Mouse (Mus musculus) ES-E14 (cell line): ENCODE measurements at regions not wholly inside any gene's neighbourhood (a gene's known extent, or its start where the extent isn't known, plus 50 kb on each side); places are given as distances from the start of the nearest gene placed in this dataset.

Source experiments
- DNase-seq: peaks from one replicate; pipeline ENCODE4 v3.0.0-alpha.2; 2013; ENCODE audit warnings: low read depth, low spot score
- H3K27ac ChIP-seq: 2 replicates; pipeline ENCODE4 v1.5.1; 2012; ENCODE audit warnings: low read depth, mild to moderate bottlenecking, low read length, moderate library complexity, mixed read lengths; ENCODE audit not compliant: poor library complexity, insufficient read depth, severe bottlenecking
- H3K36me3 ChIP-seq: 2 replicates; pipeline ENCODE4 v1.6.1; 2012; ENCODE audit warnings: mild to moderate bottlenecking, low read length, moderate library complexity, mixed read lengths; ENCODE audit not compliant: control insufficient read depth, poor library complexity, insufficient read depth, severe bottlenecking
- H3K4me1 ChIP-seq, 2 experiments: fragments of 150-350 bp in 1 of 2; sonication (generic) in 1 of 2; 2 replicates each; pipeline ENCODE4 v1.6.1; 2012; ENCODE audit warnings: low read length in 2 of 2, mild to moderate bottlenecking in 1 of 2, mixed read lengths in 1 of 2; ENCODE audit not compliant: control insufficient read depth in 2 of 2, insufficient read depth in 2 of 2, poor library complexity in 1 of 2
- H3K4me3 ChIP-seq, 2 experiments: fragments of 150-350 bp in 1 of 2; sonication (generic) in 1 of 2; 2 replicates each; pipeline ENCODE4 v1.5.1; 2012; ENCODE audit warnings: low read length in 2 of 2, low read depth in 1 of 2, mild to moderate bottlenecking in 1 of 2, mixed read lengths in 1 of 2; ENCODE audit not compliant: insufficient read depth in 1 of 2, poor library complexity in 1 of 2, severe bottlenecking in 1 of 2
- H3K9ac ChIP-seq: 2 replicates; pipeline ENCODE4 v1.6.1; 2012; ENCODE audit warnings: low read depth, mild to moderate bottlenecking, low read length, mixed read lengths; ENCODE audit not compliant: poor library complexity, insufficient read depth, severe bottlenecking
- H3K9me3 ChIP-seq: fragments of 150-350 bp; sonication (generic); 2 replicates; pipeline ENCODE4 v1.6.1; 2012; ENCODE audit warnings: low read depth, mild to moderate bottlenecking, low read length; ENCODE audit not compliant: control insufficient read depth, insufficient read depth
- CHD2 ChIP-seq: IDR thresholded peaks from 2 replicates; pipeline ENCODE4 v1.6.1; 2014; ENCODE audit warnings: mild to moderate bottlenecking, low read depth, low read length, inconsistent platforms
- HCFC1 ChIP-seq: IDR thresholded peaks from 2 replicates; pipeline ENCODE4 v1.6.1; 2012; ENCODE audit warnings: low read length, inconsistent platforms, borderline replicate concordance; ENCODE audit not compliant: insufficient read depth
- MAFK ChIP-seq: IDR thresholded peaks from 2 replicates; pipeline ENCODE4 v1.6.1; 2014; ENCODE audit warnings: mild to moderate bottlenecking, low read depth, low read length, inconsistent platforms; ENCODE audit not compliant: insufficient read depth
- ZC3H11A ChIP-seq: IDR thresholded peaks from 2 replicates; pipeline ENCODE4 v1.6.1; 2012; ENCODE audit warnings: low read depth, mild to moderate bottlenecking, inconsistent platforms, low read length, borderline replicate concordance
- ZNF384 ChIP-seq: IDR thresholded peaks from 2 replicates; pipeline ENCODE4 v1.6.1; 2012; ENCODE audit warnings: low read depth, low read length, inconsistent platforms
- in situ Hi-C, 2 experiments: fragments of 600-800 bp; cut with MboI; formaldehyde crosslinking; loops; one replicate each; pipeline ENCODE4 v1.15.1; 2025; ENCODE audit warnings: low sequenced_read_pairs in 2 of 2, inconsistent platforms in 1 of 2; ENCODE audit not compliant: unreplicated experiment in 2 of 2

GRCm38 (mm10) chr10:84212096-84212785, 228.2 kb downstream of the Nuak1 start:
- Histone ChIP-seq H3K36me3 (no peaks in the 10 kb centered on the region), H3K4me3 (no peak overlapping the region), H3K27ac (no peak overlapping the region), H3K4me1 (no peaks in the 10 kb centered on the region), H3K9ac (no peak overlapping the region), H3K9me3 (no peaks in the 10 kb centered on the region)
- TF ChIP-seq HCFC1 (no peak), ZNF384 (no peak), ZC3H11A (no peak), CHD2 (no peak), MAFK (no peak)
- in situ Hi-C loops: no loop called here
- DNase-seq: no peak

GRCm38 (mm10) chr10:84214812-84215211, 225.6 kb downstream of the Nuak1 start:
- no peak overlapping the region for H3K4me3 ChIP-seq
- no peak overlapping the region for H3K27ac ChIP-seq
- TF ChIP-seq ZNF384 (no peak), ZC3H11A (no peak), MAFK (no peak), HCFC1 (no peak)
- in situ Hi-C loops: no loop called here
- H3K9ac ChIP-seq: no peak overlapping the region
- DNase-seq: no peak
- no peaks in the 10 kb centered on the region for H3K4me1 ChIP-seq
- H3K9me3 ChIP-seq: no peaks in the 10 kb centered on the region
- H3K36me3 ChIP-seq: no peaks in the 10 kb centered on the region

- H3K9me3 ChIP-seq: no peaks in the 10 kb centered on the region
- no peaks in the 10 kb centered on the region for H3K36me3 ChIP-seq
- TF ChIP-seq CHD2 (no peak), HCFC1 (no peak), ZC3H11A (no peak), MAFK (no peak), ZNF384 (no peak)
- in situ Hi-C loops: no loop called here
- H3K4me1 ChIP-seq: no peaks in the 10 kb centered on the region
- no peak overlapping the region for H3K27ac ChIP-seq
- no peak for DNase-seq
- H3K9ac ChIP-seq: no peak overlapping the region
- H3K4me3 ChIP-seq: no peak overlapping the region
Measured at GRCm38 (mm10) chr10:84229224-84229921, 211.0 kb downstream of the Nuak1 start.

- Histone ChIP-seq H3K4me3 (no peak overlapping the region), H3K27ac (no peak overlapping the region)
Measured at GRCm38 (mm10) chr10:84230011-84230781, 210.2 kb downstream of the Nuak1 start.

More at GRCm38 (mm10) chr10:84230011-84230781, 210.2 kb downstream of the Nuak1 start:
- Histone ChIP-seq H3K9me3 (no peaks in the 10 kb centered on the region), H3K9ac (no peak overlapping the region), H3K36me3 (no peaks in the 10 kb centered on the region), H3K4me1 (no peaks in the 10 kb centered on the region)
- TF ChIP-seq ZC3H11A (no peak), MAFK (no peak), CHD2 (no peak), HCFC1 (no peak), ZNF384 (no peak)
- in situ Hi-C loops: no loop called here
- DNase-seq: no peak
